Mouse (Mus musculus) small intestine, adult 10 weeks (tissue): ENCODE data around the gene Rcc2. TPM values are rescaled to one million over a fixed set of nuclear protein-coding genes. Genes with fewer than 3 reads are reported as not detected.

Experiments used
- polyA plus RNA-seq: library from polyadenylated mRNA; stranded (reverse); fragments of 350-450 nt; fragmentation: Illumina TruSeq; extraction: RNeasy Lipid Tissue Mini Kit (QIAGEN cat#74804); gene quantifications from one replicate; pipeline ENCODE4 v1.2.3, GENCODE M21; 2014; ENCODE audit warnings: low replicate concordance

Rcc2 gene
- polyA plus RNA-seq: 3.2 TPM

DNA sequence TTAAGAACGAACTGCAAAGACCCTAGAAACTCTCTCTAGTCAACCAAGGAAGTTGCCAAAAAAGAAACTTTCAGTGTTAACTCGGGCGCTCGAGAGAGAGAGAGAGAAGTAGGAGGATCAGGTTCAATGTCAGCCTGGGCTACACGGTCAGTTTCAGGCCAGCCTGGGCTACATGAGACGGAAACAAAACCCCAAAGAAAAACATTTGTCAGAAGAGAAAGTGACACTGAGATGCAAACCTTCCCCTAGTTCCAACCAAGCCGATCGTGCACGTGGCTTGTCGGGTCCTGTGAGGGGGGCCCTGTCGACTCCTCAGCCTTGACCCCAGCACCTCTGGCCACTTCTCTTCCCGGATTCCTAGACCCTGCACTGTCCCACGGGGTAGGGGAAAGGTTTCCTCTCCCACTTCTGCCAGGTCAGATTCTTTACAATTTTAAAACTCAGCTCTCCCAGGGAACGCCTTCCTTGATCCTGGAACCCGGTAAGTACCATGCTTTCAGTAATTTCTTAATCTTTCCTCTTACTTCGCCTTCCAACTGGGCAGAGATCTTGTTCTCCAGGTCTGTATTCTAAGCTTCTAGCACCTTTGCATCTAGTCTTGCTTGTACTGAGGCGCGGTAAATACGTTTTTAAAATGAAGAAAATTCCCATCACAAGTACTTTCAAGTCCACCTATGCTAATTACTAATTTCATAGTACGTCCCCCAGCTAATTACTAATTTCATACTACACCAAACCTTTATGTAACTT, at the start of gene Rcc2:
Rcc2 (plus strand) TSS at position 273 of the 750 bp plus-strand sequence.

DNA sequence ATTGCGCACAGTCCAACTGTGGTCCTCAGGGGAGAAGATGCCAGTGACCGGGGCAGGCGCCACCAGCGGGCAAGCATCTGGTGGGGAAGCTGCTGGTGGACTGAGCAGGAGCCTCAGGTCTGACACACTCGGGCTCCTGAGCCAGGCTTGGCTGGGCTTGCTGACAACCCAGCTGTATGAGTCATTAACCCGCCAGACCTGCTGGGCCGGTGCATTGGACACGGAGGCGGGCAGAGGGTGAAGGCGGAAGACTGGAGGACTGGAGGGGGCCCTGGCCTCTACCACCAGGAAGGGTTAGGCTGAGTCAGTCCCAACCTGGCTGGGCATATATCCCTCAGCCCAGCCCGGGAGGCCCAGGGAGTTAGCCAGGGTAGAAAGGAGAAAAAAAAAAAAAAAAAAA, 34.6 kb upstream of the Rcc2 start, which contains the start of gene Arhgef10l:
Arhgef10l (minus strand) TSS at position 253 of the 400 bp plus-strand sequence.

DNA sequence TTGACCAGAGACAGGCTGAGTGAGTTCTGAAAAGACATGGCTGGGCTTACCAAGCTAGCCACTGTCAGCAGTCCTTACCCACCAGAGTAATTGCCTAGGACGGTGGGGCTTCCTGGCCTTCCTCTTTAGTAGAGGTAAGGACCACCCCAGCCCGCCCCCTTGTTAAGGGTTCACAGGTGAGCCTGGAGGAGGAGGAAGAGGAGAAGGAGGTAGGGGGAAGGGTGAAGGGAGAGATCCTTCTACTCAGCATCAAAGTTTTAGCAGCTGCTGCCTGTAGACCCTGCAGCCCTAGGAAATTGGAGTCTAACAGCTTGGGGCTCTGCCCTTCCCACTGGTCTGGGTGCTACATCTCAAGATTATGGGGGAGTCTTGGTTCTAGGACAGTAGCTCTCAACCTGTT, 42.2 kb downstream of the Rcc2 start, which contains the start of gene Padi6:
Padi6 (minus strand) TSS at position 101 of the 400 bp plus-strand sequence.

Other genes with a start within 250 kb of the Rcc2 start
- 0.56 TPM for gene Arhgef10l, start 34.5 kb upstream of the Rcc2 start, polyA plus RNA-seq
- gene Padi6, start 42.1 kb downstream of the Rcc2 start, polyA plus RNA-seq: not detected
- not detected for gene Padi4, start 73.7 kb downstream of the Rcc2 start, polyA plus RNA-seq
- not detected for gene Padi3, start 110.1 kb downstream of the Rcc2 start, polyA plus RNA-seq
- not detected for gene Padi1, start 145.2 kb downstream of the Rcc2 start, polyA plus RNA-seq
- 0.63 TPM for gene Padi2, start 205.8 kb downstream of the Rcc2 start, polyA plus RNA-seq